Mouse (Mus musculus) neural tube, embryonic 13.5 days (tissue): ENCODE data around the gene Jade2. TPM values are rescaled to one million over a fixed set of nuclear protein-coding genes. Genes with fewer than 3 reads are reported as not detected.

Experiments used
- ATAC-seq: fragments of 200-750 bp; cut with Nextera tagmentation; 2 replicates; pipeline ENCODE4 v1.8.0; 2017; ENCODE audit warnings: low read depth, mild to moderate bottlenecking, moderate TSS enrichment, moderate library complexity
- H3K27ac ChIP-seq: fragments of 300-500 bp; sonication (generic); replicated peaks from 2 replicates; pipeline ENCODE4 v1.5.1; 2015; ENCODE audit warnings: moderate library complexity, mild to moderate bottlenecking, inconsistent platforms
- H3K27me3 ChIP-seq: fragments of 300-500 bp; sonication (generic); 2 replicates; pipeline ENCODE4 v1.6.1; 2015; ENCODE audit warnings: mild to moderate bottlenecking, inconsistent platforms
- H3K36me3 ChIP-seq: fragments of 300-500 bp; sonication (generic); 2 replicates; pipeline ENCODE4 v1.6.1; 2015; ENCODE audit warnings: mild to moderate bottlenecking, inconsistent platforms
- H3K4me1 ChIP-seq: fragments of 300-500 bp; sonication (generic); replicated peaks from 2 replicates; pipeline ENCODE4 v1.6.1; 2015; ENCODE audit warnings: inconsistent platforms
- H3K4me2 ChIP-seq: fragments of 300-500 bp; sonication (generic); 2 replicates; pipeline ENCODE4 v1.6.1; 2015; ENCODE audit warnings: inconsistent platforms, mild to moderate bottlenecking, moderate library complexity
- H3K4me3 ChIP-seq: fragments of 300-500 bp; sonication (generic); 2 replicates; pipeline ENCODE4 v1.5.1; 2015; ENCODE audit warnings: mild to moderate bottlenecking, inconsistent platforms
- H3K9ac ChIP-seq: fragments of 300-500 bp; sonication (generic); 2 replicates; pipeline ENCODE4 v1.6.1; 2015; ENCODE audit warnings: moderate library complexity, mild to moderate bottlenecking, inconsistent platforms
- H3K9me3 ChIP-seq: fragments of 300-500 bp; sonication (generic); 2 replicates; pipeline ENCODE4 v1.6.1; 2016; ENCODE audit warnings: inconsistent platforms
- WGBS: fragments of 180-500 bp; shearing (Covaris S2); methylation state at CpG from one replicate; pipeline ENCODE4 v1.1.7; 2015; 5-methylcytosine and 5-hydroxymethylcytosine counted together
- polyA plus RNA-seq: library from polyadenylated mRNA; unstranded; fragments of >200 nt; fragmentation: Nextera tagmentation; extraction: Ambion mirVana; gene quantifications from 2 replicates; pipeline ENCODE4 v1.2.1, GENCODE M21; 2015

Gene Jade2
- polyA plus RNA-seq, 1 experiment from 2014 or later: 0.46 TPM

GRCm38 (mm10) chr11:51855818-51856615 lies 1.4 kb downstream of the Jade2 start:
- WGBS: under 1% methylated on average over 47 of the region's 47 CpGs
- peaks cover 49% of the 10 kb centered on the region for H3K27me3 ChIP-seq
- no peaks in the 10 kb centered on the region for H3K9me3 ChIP-seq
- H3K4me1 ChIP-seq: peaks cover 49% of the 10 kb centered on the region
- H3K4me2 ChIP-seq: peak overlapping the region; percentile 100
- H3K36me3 ChIP-seq: no peaks in the 10 kb centered on the region
- H3K4me3 ChIP-seq: peak overlapping the region; percentile 57
- H3K27ac ChIP-seq: peak overlapping the region; percentile 42; the same call in 1 of the 2 replicates
- ATAC-seq: peak; percentile 60
- peak overlapping the region; percentile 76 for H3K9ac ChIP-seq

GRCm38 (mm10) chr11:51854981-51855817 lies 2.3 kb downstream of the Jade2 start:
- no peaks in the 10 kb centered on the region for H3K9me3 ChIP-seq
- ATAC-seq: peak; percentile 73
- peak overlapping the region; percentile 57 for H3K4me3 ChIP-seq
- no peaks in the 10 kb centered on the region for H3K36me3 ChIP-seq
- H3K27ac ChIP-seq: 0 out of 2 replicates have a peak overlapping the region, but pooled peaks have one; percentile 42
- 1% methylated on average over 38 of the region's 42 CpGs for WGBS
- H3K27me3 ChIP-seq: peaks cover 42% of the 10 kb centered on the region
- peak overlapping the region; percentile 100 for H3K4me2 ChIP-seq
- peak overlapping the region; percentile 76 for H3K9ac ChIP-seq
- peaks cover 49% of the 10 kb centered on the region for H3K4me1 ChIP-seq

- H3K9me3 ChIP-seq: no peaks in the 10 kb centered on the region
- H3K4me1 ChIP-seq: peaks cover 37% of the 10 kb centered on the region
- H3K36me3 ChIP-seq: no peaks in the 10 kb centered on the region
- ATAC-seq: no peak
- no peak overlapping the region for H3K9ac ChIP-seq
- H3K27ac ChIP-seq: no peak overlapping the region
- no peak overlapping the region for H3K4me2 ChIP-seq
- peaks cover 17% of the 10 kb centered on the region for H3K27me3 ChIP-seq
- H3K4me3 ChIP-seq: no peak overlapping the region
- WGBS: 37% methylated on average over 5 of the region's 5 CpGs
These were observed 4.9 kb downstream of the Jade2 start for GRCm38 (mm10) chr11:51852595-51852994.

GRCm38 (mm10) chr11:51852091-51852521 lies 5.3 kb downstream of the Jade2 start:
- peaks cover 17% of the 10 kb centered on the region for H3K27me3 ChIP-seq
- no peak overlapping the region for H3K9ac ChIP-seq
- no peak for ATAC-seq
- H3K4me1 ChIP-seq: peaks cover 33% of the 10 kb centered on the region
- H3K4me3 ChIP-seq: no peak overlapping the region
- H3K27ac ChIP-seq: no peak overlapping the region
- 90% methylated on average over 7 of the region's 7 CpGs for WGBS
- no peaks in the 10 kb centered on the region for H3K9me3 ChIP-seq
- H3K4me2 ChIP-seq: no peak overlapping the region
- H3K36me3 ChIP-seq: no peaks in the 10 kb centered on the region

- Histone ChIP-seq H3K4me3 (no peak overlapping the region), H3K9me3 (no peaks in the 10 kb centered on the region), H3K4me1 (peaks cover 22% of the 10 kb centered on the region), H3K27me3 (peaks cover 10% of the 10 kb centered on the region), H3K4me2 (no peak overlapping the region), H3K9ac (no peak overlapping the region), H3K36me3 (no peaks in the 10 kb centered on the region), H3K27ac (no peak overlapping the region)
- ATAC-seq: no peak
- WGBS: 84% methylated on average over 11 of the region's 11 CpGs
These were observed 6.6 kb downstream of the Jade2 start for GRCm38 (mm10) chr11:51850741-51851330.

GRCm38 (mm10) chr11:51848324-51848723 lies 9.1 kb downstream of the Jade2 start:
- 81% methylated on average over 3 of the region's 3 CpGs for WGBS
- no peak overlapping the region for H3K4me2 ChIP-seq
- no peaks in the 10 kb centered on the region for H3K36me3 ChIP-seq
- no peak overlapping the region for H3K4me3 ChIP-seq
- H3K4me1 ChIP-seq: peaks cover 8% of the 10 kb centered on the region; the same call in 1 of the 2 replicates
- H3K9ac ChIP-seq: no peak overlapping the region
- H3K27ac ChIP-seq: no peak overlapping the region
- no peaks in the 10 kb centered on the region for H3K27me3 ChIP-seq
- ATAC-seq: no peak
- H3K9me3 ChIP-seq: no peaks in the 10 kb centered on the region

- WGBS: 94% methylated on average over 1 of the region's 1 CpGs
- H3K9me3 ChIP-seq: no peaks in the 10 kb centered on the region
- H3K36me3 ChIP-seq: no peaks in the 10 kb centered on the region
- ATAC-seq: no peak
- no peak overlapping the region for H3K27ac ChIP-seq
- H3K4me3 ChIP-seq: no peak overlapping the region
- H3K27me3 ChIP-seq: no peaks in the 10 kb centered on the region
- H3K4me2 ChIP-seq: no peak overlapping the region
- H3K4me1 ChIP-seq: peaks cover 7% of the 10 kb centered on the region; the same call in 1 of the 2 replicates
- no peak overlapping the region for H3K9ac ChIP-seq
These were observed 9.6 kb downstream of the Jade2 start for GRCm38 (mm10) chr11:51847902-51848301.

GRCm38 (mm10) chr11:51845981-51846883 lies 11.2 kb downstream of the Jade2 start:
- 90% methylated on average over 16 of the region's 16 CpGs for WGBS
- no peak for ATAC-seq
- H3K4me2 ChIP-seq: no peak overlapping the region

GRCm38 (mm10) chr11:51844529-51845098 lies 12.8 kb downstream of the Jade2 start:
- H3K4me3 ChIP-seq: no peak overlapping the region
- H3K9ac ChIP-seq: no peak overlapping the region
- no peak overlapping the region for H3K27ac ChIP-seq
- no peaks in the 10 kb centered on the region for H3K36me3 ChIP-seq
- H3K4me2 ChIP-seq: no peak overlapping the region
- H3K27me3 ChIP-seq: no peaks in the 10 kb centered on the region
- H3K9me3 ChIP-seq: no peaks in the 10 kb centered on the region
- 67% methylated on average over 10 of the region's 10 CpGs for WGBS
- H3K4me1 ChIP-seq: no peaks in the 10 kb centered on the region
- no peak for ATAC-seq

More at GRCm38 (mm10) chr11:51845981-51846883, 11.2 kb downstream of the Jade2 start:
- H3K9ac ChIP-seq: no peak overlapping the region
- no peaks in the 10 kb centered on the region for H3K27me3 ChIP-seq
- H3K4me3 ChIP-seq: no peak overlapping the region
- no peaks in the 10 kb centered on the region for H3K36me3 ChIP-seq
- H3K27ac ChIP-seq: no peak overlapping the region
- H3K4me1 ChIP-seq: no peaks in the 10 kb centered on the region
- H3K9me3 ChIP-seq: no peaks in the 10 kb centered on the region

GRCm38 (mm10) chr11:51843898-51844297 lies 13.6 kb downstream of the Jade2 start:
- no peaks in the 10 kb centered on the region for H3K27me3 ChIP-seq
- H3K4me1 ChIP-seq: no peaks in the 10 kb centered on the region
- H3K27ac ChIP-seq: no peak overlapping the region
- no peaks in the 10 kb centered on the region for H3K36me3 ChIP-seq
- no peaks in the 10 kb centered on the region for H3K9me3 ChIP-seq
- H3K9ac ChIP-seq: no peak overlapping the region
- H3K4me3 ChIP-seq: no peak overlapping the region
- no peak overlapping the region for H3K4me2 ChIP-seq
- ATAC-seq: no peak

GRCm38 (mm10) chr11:51843168-51843567 lies 14.3 kb downstream of the Jade2 start:
- no peak overlapping the region for H3K9ac ChIP-seq
- H3K27ac ChIP-seq: no peak overlapping the region
- WGBS: 90% methylated on average over 4 of the region's 4 CpGs
- H3K4me3 ChIP-seq: no peak overlapping the region
- H3K36me3 ChIP-seq: no peaks in the 10 kb centered on the region
- H3K4me2 ChIP-seq: no peak overlapping the region
- H3K9me3 ChIP-seq: no peaks in the 10 kb centered on the region
- H3K4me1 ChIP-seq: no peaks in the 10 kb centered on the region
- ATAC-seq: no peak
- H3K27me3 ChIP-seq: no peaks in the 10 kb centered on the region
